Mouse (Mus musculus) MEL (cell line): ENCODE data around the gene Ndufa13.

Experiments
- CTCF ChIP-seq, 3 experiments: IDR thresholded peaks in 2 of 3; conservative IDR thresholded peaks in 1 of 3; 2 replicates each; pipeline ENCODE4 v1.5.1; 2011 to 2012; ENCODE audit warnings: low read length in 3 of 3, low read depth in 2 of 3, mild to moderate bottlenecking in 2 of 3, improper control_type of control experiment in 1 of 3, inconsistent platforms in 1 of 3, mixed read lengths in 1 of 3, moderate library complexity in 1 of 3; ENCODE audit not compliant: control insufficient read depth in 1 of 3, insufficient read depth in 1 of 3, poor library complexity in 1 of 3, severe bottlenecking in 1 of 3
- POLR2A ChIP-seq, 2 experiments: IDR thresholded peaks; 2 replicates each; pipeline ENCODE4 v1.6.1; 2011 to 2012; ENCODE audit warnings: low read length in 2 of 2, mild to moderate bottlenecking in 2 of 2, control low read depth in 1 of 2, improper control_type of control experiment in 1 of 2, low read depth in 1 of 2, moderate library complexity in 1 of 2; ENCODE audit not compliant: control insufficient read depth in 1 of 2, insufficient read depth in 1 of 2, poor library complexity in 1 of 2
- TCF12 ChIP-seq: IDR thresholded peaks from 2 replicates; pipeline ENCODE4 v1.6.1; 2014; ENCODE audit warnings: low read depth, mild to moderate bottlenecking, inconsistent platforms, low read length, improper control_type of control experiment, moderate library complexity

GRCm38 (mm10) chr8:69893863-69894262 lies 8.5 kb downstream of the Ndufa13 start:
- TF ChIP-seq TCF12 (no peak), POLR2A (IDR thresholded peaks at IDR 0.05; ENCODE audit: control insufficient read depth in 1 of 2, insufficient read depth in 1 of 2, low read depth in 1 of 2, low read length in 2 of 2, poor library complexity in 1 of 2) (no peak), CTCF (IDR thresholded peaks at IDR 0.05 in 2 of 3, conservative IDR thresholded peaks at IDR 0.05 in 1 of 3; ENCODE audit: control insufficient read depth in 1 of 3, insufficient read depth in 1 of 3, low read depth in 2 of 3, low read length in 3 of 3, poor library complexity in 1 of 3, severe bottlenecking in 1 of 3) (peak; percentile 71 to 87 (median 73))
